Mouse (Mus musculus) midbrain, postnatal 0 days (tissue): Measurements from ENCODE around the gene Gnai1. TPM values are rescaled to one million over a fixed set of nuclear protein-coding genes. Genes with fewer than 3 reads are reported as not detected.

Experiments used
- ATAC-seq: fragments of 200-750 bp; cut with Nextera tagmentation; 2 replicates; pipeline ENCODE4 v1.8.0; 2017; ENCODE audit warnings: moderate number of reproducible peaks, mild to moderate bottlenecking, moderate TSS enrichment, moderate library complexity; ENCODE audit not compliant: low FRiP score
- DNase-seq: peaks from one replicate; pipeline ENCODE4 v3.0.0-alpha.2; 2015; ENCODE audit warnings: low spot score
- H3K27ac ChIP-seq: fragments of 300-500 bp; sonication (generic); 2 replicates; pipeline ENCODE4 v1.5.1; 2014; ENCODE audit warnings: low read depth, mild to moderate bottlenecking, low read length, mixed read lengths
- H3K27me3 ChIP-seq: fragments of 300-500 bp; sonication (generic); 2 replicates; pipeline ENCODE4 v1.6.1; 2014; ENCODE audit warnings: low read length, control low read depth, mixed read lengths; ENCODE audit not compliant: insufficient read depth
- H3K36me3 ChIP-seq: fragments of 300-500 bp; sonication (generic); 2 replicates; pipeline ENCODE4 v1.6.1; 2014; ENCODE audit warnings: low read length, control low read depth, mixed read lengths; ENCODE audit not compliant: insufficient read depth
- H3K4me1 ChIP-seq: fragments of 300-500 bp; sonication (generic); 2 replicates; pipeline ENCODE4 v1.6.1; 2014; ENCODE audit warnings: mild to moderate bottlenecking, control low read depth, antibody characterized with exemption, low read length, mixed read lengths; ENCODE audit not compliant: insufficient read depth
- H3K4me2 ChIP-seq: fragments of 300-500 bp; sonication (generic); 2 replicates; pipeline ENCODE4 v1.6.1; 2014; ENCODE audit warnings: low read depth, mild to moderate bottlenecking, low read length, mixed read lengths; ENCODE audit not compliant: poor library complexity, severe bottlenecking
- H3K4me3 ChIP-seq: fragments of 300-500 bp; sonication (generic); 2 replicates; pipeline ENCODE4 v1.5.1; 2014; ENCODE audit warnings: low read depth, mild to moderate bottlenecking, low read length, moderate library complexity
- H3K9ac ChIP-seq: fragments of 300-500 bp; sonication (generic); replicated peaks from 2 replicates; pipeline ENCODE4 v1.6.1; 2014; ENCODE audit warnings: mild to moderate bottlenecking, low read length, moderate library complexity, mixed read lengths; ENCODE audit not compliant: poor library complexity, severe bottlenecking
- H3K9me3 ChIP-seq: fragments of 300-500 bp; sonication (generic); 2 replicates; pipeline ENCODE4 v1.6.1; 2016; ENCODE audit warnings: low read length, control low read depth
- CTCF ChIP-seq: IDR thresholded peaks from 2 replicates; pipeline ENCODE4 v1.5.1; 2016; ENCODE audit warnings: antibody characterized with exemption, mild to moderate bottlenecking
- WGBS: fragments of 180-500 bp; shearing (Covaris S2); extraction: QIAGEN DNeasy Blood & Tissue Kit; methylation state at CpG from one replicate; pipeline ENCODE4 v1.1.7; 2014; 5-methylcytosine and 5-hydroxymethylcytosine counted together
- polyA plus RNA-seq: library from polyadenylated mRNA; unstranded; fragments of >200 nt; fragmentation: Nextera tagmentation; extraction: Ambion mirVana; gene quantifications from 2 replicates; pipeline ENCODE4 v1.2.1, GENCODE M21; 2015
- total RNA-seq: library from RNA; depleted of rRNA; stranded (reverse); fragments of >200 nt; gene quantifications from 2 replicates; pipeline ENCODE4 v1.2.3, GENCODE M21; 2014

Gene Gnai1
- total and polyA plus RNA-seq, 2 experiments from 2014 or later = 83.1 to 125 TPM

DNA sequence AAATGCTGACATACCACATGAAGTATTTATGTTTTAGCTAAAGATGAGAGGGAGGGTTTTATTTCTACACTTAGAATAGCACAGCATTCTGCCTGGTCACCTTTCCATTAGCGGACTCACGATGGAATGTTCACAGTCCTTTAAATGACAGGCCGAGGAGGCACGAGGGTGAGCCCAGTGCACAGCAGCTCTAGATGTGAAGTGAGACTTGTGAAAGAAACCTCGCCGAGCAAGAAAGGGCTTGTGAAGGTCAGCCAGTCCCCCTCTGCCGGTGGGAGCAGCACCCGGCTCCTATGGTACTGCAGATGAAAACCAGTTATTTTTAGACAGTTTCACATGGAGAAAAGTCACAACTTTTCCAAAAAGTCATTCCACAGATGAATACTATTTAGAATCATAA lies 29.4 kb downstream of the Gnai1 start:
- no peak overlapping the region for H3K9ac ChIP-seq
- H3K27me3 ChIP-seq = no peaks in the 10 kb centered on the region
- WGBS = 70% methylated on average over 8 of the region's 8 CpGs
- no peak for TF ChIP-seq CTCF
- H3K27ac ChIP-seq = no peak overlapping the region
- no peaks in the 10 kb centered on the region for H3K4me1 ChIP-seq
- H3K4me3 ChIP-seq = no peak overlapping the region
- DNase-seq (no peak), ATAC-seq (no peak)
- H3K36me3 ChIP-seq = no peaks in the 10 kb centered on the region
- H3K9me3 ChIP-seq = no peaks in the 10 kb centered on the region
- H3K4me2 ChIP-seq = no peak overlapping the region

- H3K36me3 ChIP-seq = no peaks in the 10 kb centered on the region
- TF ChIP-seq CTCF = no peak
- H3K27ac ChIP-seq = no peak overlapping the region
- no peak for DNase-seq
- no peak overlapping the region for H3K4me2 ChIP-seq
- no peaks in the 10 kb centered on the region for H3K27me3 ChIP-seq
- no peak for ATAC-seq
- no peaks in the 10 kb centered on the region for H3K9me3 ChIP-seq
- 55% methylated on average over 6 of the region's 6 CpGs for WGBS
- H3K4me1 ChIP-seq = 0 out of 2 replicates have a peak, but pooled peaks cover 2% of the 10 kb centered on the region
- no peak overlapping the region for H3K4me3 ChIP-seq
- H3K9ac ChIP-seq = no peak overlapping the region
Measured at GRCm38 (mm10) chr5:18326159-18326558, 34.0 kb downstream of the Gnai1 start.

GRCm38 (mm10) chr5:18323534-18323933 lies 36.6 kb downstream of the Gnai1 start:
- H3K9me3 ChIP-seq = no peaks in the 10 kb centered on the region
- no peak overlapping the region for H3K9ac ChIP-seq
- TF ChIP-seq CTCF = no peak
- ATAC-seq = no peak
- WGBS = 62% methylated on average over 9 of the region's 9 CpGs
- 0 out of 2 replicates have a peak, but pooled peaks cover 2% of the 10 kb centered on the region for H3K4me1 ChIP-seq
- H3K27me3 ChIP-seq = no peaks in the 10 kb centered on the region
- H3K27ac ChIP-seq = no peak overlapping the region
- no peak overlapping the region for H3K4me2 ChIP-seq
- H3K4me3 ChIP-seq = no peak overlapping the region
- DNase-seq = no peak
- H3K36me3 ChIP-seq = no peaks in the 10 kb centered on the region

DNA sequence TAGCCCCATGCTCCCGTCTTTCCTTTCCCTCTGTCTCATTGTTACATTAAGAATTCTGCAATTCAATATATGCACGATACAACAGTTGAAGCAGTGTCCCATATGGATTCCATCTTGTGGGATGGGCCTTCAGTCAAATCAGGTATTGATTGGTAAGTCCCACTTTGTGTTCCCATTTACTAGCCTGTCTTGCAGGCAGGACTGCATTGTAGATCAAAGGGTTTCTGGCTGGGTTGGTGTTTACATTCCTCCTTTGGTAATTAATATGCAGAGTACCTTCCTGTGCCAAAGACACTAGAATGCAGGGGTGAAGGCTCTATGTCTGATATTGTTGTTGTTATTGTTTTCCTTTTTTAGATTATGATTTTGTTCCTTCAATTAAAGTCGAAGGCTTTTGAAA lies 38.5 kb downstream of the Gnai1 start:
- Histone ChIP-seq H3K4me2 (no peak overlapping the region), H3K4me3 (no peak overlapping the region), H3K36me3 (no peaks in the 10 kb centered on the region), H3K27me3 (no peaks in the 10 kb centered on the region), H3K4me1 (0 out of 2 replicates have a peak, but pooled peaks cover 2% of the 10 kb centered on the region), H3K27ac (no peak overlapping the region), H3K9me3 (no peaks in the 10 kb centered on the region), H3K9ac (no peak overlapping the region)
- no peak for TF ChIP-seq CTCF
- DNase-seq = no peak
- WGBS = 73% methylated on average over 3 of the region's 3 CpGs
- ATAC-seq = no peak

DNA sequence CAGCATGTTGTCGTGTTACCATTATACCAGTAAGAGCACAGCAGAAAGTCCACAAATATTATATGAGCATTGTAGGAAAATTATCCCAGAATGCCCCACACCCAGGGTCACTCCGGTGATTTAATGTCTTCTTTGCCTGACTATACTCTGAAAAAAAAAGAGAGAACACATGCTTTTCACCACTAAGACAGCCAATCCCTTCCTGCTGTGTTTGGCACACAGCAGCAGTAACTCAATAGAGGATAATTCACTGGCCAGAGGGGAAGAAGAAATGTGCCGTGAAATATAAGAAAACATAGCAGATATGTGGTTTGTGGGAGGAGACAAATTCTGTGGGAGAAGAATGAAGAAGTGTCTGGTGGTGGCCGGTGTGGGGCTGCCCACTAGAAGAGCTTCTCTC lies 41.3 kb downstream of the Gnai1 start:
- WGBS = 75% methylated on average over 4 of the region's 4 CpGs
- H3K4me2 ChIP-seq = no peak overlapping the region
- no peaks in the 10 kb centered on the region for H3K36me3 ChIP-seq
- ATAC-seq = no peak
- 0 out of 2 replicates have a peak, but pooled peaks cover 5% of the 10 kb centered on the region for H3K4me1 ChIP-seq
- no peaks in the 10 kb centered on the region for H3K9me3 ChIP-seq
- TF ChIP-seq CTCF = no peak
- H3K27ac ChIP-seq = no peak overlapping the region
- DNase-seq = no peak
- no peak overlapping the region for H3K9ac ChIP-seq
- H3K27me3 ChIP-seq = no peaks in the 10 kb centered on the region
- H3K4me3 ChIP-seq = no peak overlapping the region

GRCm38 (mm10) chr5:18307229-18307804 lies 52.8 kb downstream of the Gnai1 start:
- Histone ChIP-seq H3K4me1 (no peaks in the 10 kb centered on the region), H3K27ac (no peak overlapping the region), H3K36me3 (peaks cover 4% of the 10 kb centered on the region; the same call in 1 of the 2 replicates), H3K27me3 (no peaks in the 10 kb centered on the region), H3K4me2 (no peak overlapping the region), H3K9me3 (no peaks in the 10 kb centered on the region), H3K9ac (no peak overlapping the region), H3K4me3 (no peak overlapping the region)
- DNase-seq = no peak
- no peak for ATAC-seq
- TF ChIP-seq CTCF = no peak
- 69% methylated on average over 1 of the region's 1 CpGs for whole genome bisulfite sequencing
